Mouse (Mus musculus) hindbrain, embryonic 15.5 days (tissue): ENCODE data around the gene Uchl1. TPM values are rescaled to one million over a fixed set of nuclear protein-coding genes. Genes with fewer than 3 reads are reported as not detected.

Experiments
- ATAC-seq: fragments of 200-750 bp; cut with Nextera tagmentation; 2 replicates; pipeline ENCODE4 v1.8.0; 2017; ENCODE audit warnings: low read depth, moderate number of reproducible peaks, moderate TSS enrichment; ENCODE audit not compliant: low FRiP score
- H3K27ac ChIP-seq: fragments of 300-500 bp; sonication (generic); replicated peaks from 2 replicates; pipeline ENCODE4 v1.5.1; 2015; ENCODE audit warnings: mild to moderate bottlenecking, inconsistent platforms
- H3K27me3 ChIP-seq: fragments of 300-500 bp; sonication (generic); 2 replicates; pipeline ENCODE4 v1.6.1; 2015; ENCODE audit warnings: control low read depth, inconsistent platforms
- H3K36me3 ChIP-seq: fragments of 300-500 bp; sonication (generic); 2 replicates; pipeline ENCODE4 v1.6.1; 2015; ENCODE audit warnings: control low read depth, inconsistent platforms
- H3K4me1 ChIP-seq: fragments of 300-500 bp; sonication (generic); replicated peaks from 2 replicates; pipeline ENCODE4 v1.6.1; 2015; ENCODE audit warnings: control low read depth, inconsistent platforms
- H3K4me2 ChIP-seq: fragments of 300-500 bp; sonication (generic); 2 replicates; pipeline ENCODE4 v1.6.1; 2015; ENCODE audit warnings: moderate library complexity, mild to moderate bottlenecking, inconsistent platforms
- H3K4me3 ChIP-seq: fragments of 300-500 bp; sonication (generic); 2 replicates; pipeline ENCODE4 v1.5.1; 2015; ENCODE audit warnings: mild to moderate bottlenecking, inconsistent platforms
- H3K9ac ChIP-seq: fragments of 300-500 bp; sonication (generic); 2 replicates; pipeline ENCODE4 v1.6.1; 2015; ENCODE audit warnings: inconsistent platforms
- H3K9me3 ChIP-seq: fragments of 300-500 bp; sonication (generic); 2 replicates; pipeline ENCODE4 v1.6.1; 2016; ENCODE audit warnings: control low read depth, inconsistent platforms
- WGBS: fragments of 180-500 bp; shearing (Covaris S2); methylation state at CpG from one replicate; pipeline ENCODE4 v1.1.7; 2015; 5-methylcytosine and 5-hydroxymethylcytosine counted together
- polyA plus RNA-seq: library from polyadenylated mRNA; unstranded; fragments of >200 nt; fragmentation: Nextera tagmentation; extraction: Ambion mirVana; gene quantifications from 2 replicates; pipeline ENCODE4 v1.2.1, GENCODE M21; 2015

Uchl1 gene
- polyA plus RNA-seq: 1,684 and 1,722 TPM in 2 replicates

DNA sequence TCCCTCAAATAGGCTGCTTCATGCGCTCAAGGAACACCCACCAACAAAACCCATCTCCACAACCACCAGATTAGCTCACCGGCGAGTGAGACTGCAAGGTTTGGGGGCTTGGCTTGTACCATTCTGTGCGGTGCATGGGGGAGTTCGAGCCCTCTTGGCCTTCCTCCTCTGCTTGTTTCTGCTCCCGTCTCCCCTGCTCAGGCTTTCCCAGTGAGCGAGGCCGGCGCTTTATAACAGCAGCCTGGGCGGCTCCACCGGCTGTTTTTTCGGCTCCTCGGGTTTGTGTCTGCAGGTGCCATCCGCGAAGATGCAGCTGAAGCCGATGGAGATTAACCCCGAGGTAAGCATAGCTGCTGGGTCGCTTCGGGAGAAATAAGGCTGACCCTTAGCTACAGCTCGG lies at the start of gene Uchl1:
Uchl1 (plus strand) TSS at position 109 of the 400 bp plus-strand sequence.
- H3K4me3 ChIP-seq: peak within 1 kb of the TSS; percentile 91
- peaks cover 51% of the 10 kb centered on the region for H3K4me1 ChIP-seq
- peaks cover 9% of the 10 kb centered on the region for H3K36me3 ChIP-seq
- no peaks in the 10 kb centered on the region for H3K9me3 ChIP-seq
- peak within 1 kb of the TSS; percentile 88 for H3K27ac ChIP-seq
- peak within 1 kb of the TSS; percentile 93 for H3K9ac ChIP-seq
- no peaks in the 10 kb centered on the region for H3K27me3 ChIP-seq
- under 1% methylated on average over 20 of the region's 20 CpGs for WGBS
- peak; percentile 91 for ATAC-seq
- peak within 1 kb of the TSS; percentile 79 for H3K4me2 ChIP-seq

DNA sequence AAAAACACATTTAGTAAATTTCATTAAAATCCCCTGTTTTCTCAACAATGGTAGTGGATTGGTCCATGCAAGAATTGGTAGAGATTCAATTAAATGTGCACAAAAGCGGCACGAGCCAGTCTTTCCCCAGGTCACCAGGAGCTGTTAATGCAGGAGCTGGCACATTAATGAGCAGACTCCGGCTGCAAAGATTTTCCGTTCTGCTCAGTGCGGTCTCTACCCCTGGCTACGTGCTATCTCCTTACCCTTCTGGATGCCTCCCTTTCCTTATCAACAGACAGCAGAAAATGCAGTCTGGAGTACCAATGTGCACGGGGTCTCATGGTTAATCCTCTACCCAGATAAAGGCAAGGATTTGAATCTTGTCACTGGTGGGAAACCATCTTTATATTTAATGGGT lies 48.1 kb upstream of the Uchl1 start:
- Histone ChIP-seq H3K27me3 (no peaks in the 10 kb centered on the region), H3K36me3 (no peaks in the 10 kb centered on the region), H3K4me1 (no peaks in the 10 kb centered on the region), H3K4me2 (no peak overlapping the region), H3K4me3 (no peak overlapping the region), H3K9ac (no peak overlapping the region), H3K27ac (0 out of 2 replicates have a peak overlapping the region, but pooled peaks have one; percentile 2), H3K9me3 (no peaks in the 10 kb centered on the region)
- ATAC-seq: peak; percentile 27; the same call in 1 of the 2 replicates
- 43% methylated on average over 7 of the region's 7 CpGs for WGBS

DNA sequence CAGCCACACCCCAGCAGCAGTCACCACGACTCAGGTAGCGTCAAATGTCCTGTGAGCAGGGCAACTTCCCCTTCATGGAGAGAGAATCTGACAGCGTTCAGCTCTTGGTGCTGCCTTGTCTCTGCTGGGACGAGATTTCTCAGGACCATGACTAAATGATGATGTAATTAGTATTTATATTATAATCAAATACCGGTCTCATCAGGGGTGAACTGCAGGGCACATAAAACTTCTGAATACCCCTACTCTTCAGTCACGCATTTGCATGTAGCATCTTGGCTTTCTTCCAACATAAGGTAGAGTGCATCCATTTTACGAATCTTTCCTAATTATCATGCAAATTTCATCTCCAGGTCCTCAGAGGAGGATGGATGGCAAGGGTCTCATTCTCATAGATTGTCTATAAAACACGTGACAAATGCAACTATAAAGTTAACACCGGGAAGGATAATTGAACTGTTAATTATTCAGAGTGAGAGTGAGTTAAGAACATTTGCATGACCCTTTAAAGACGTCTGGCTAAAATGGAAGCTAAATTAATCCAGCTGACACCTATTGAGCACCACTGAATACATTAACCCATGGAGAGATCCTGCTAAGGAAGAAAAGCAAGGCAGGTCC lies 40.3 kb upstream of the Uchl1 start:
- H3K9me3 ChIP-seq: no peaks in the 10 kb centered on the region
- H3K27ac ChIP-seq: no peak overlapping the region
- no peak overlapping the region for H3K4me2 ChIP-seq
- ATAC-seq: no peak
- no peaks in the 10 kb centered on the region for H3K4me1 ChIP-seq
- 30% methylated on average over 10 of the region's 10 CpGs for WGBS
- no peak overlapping the region for H3K9ac ChIP-seq
- no peaks in the 10 kb centered on the region for H3K36me3 ChIP-seq
- H3K27me3 ChIP-seq: no peaks in the 10 kb centered on the region
- no peak overlapping the region for H3K4me3 ChIP-seq

DNA sequence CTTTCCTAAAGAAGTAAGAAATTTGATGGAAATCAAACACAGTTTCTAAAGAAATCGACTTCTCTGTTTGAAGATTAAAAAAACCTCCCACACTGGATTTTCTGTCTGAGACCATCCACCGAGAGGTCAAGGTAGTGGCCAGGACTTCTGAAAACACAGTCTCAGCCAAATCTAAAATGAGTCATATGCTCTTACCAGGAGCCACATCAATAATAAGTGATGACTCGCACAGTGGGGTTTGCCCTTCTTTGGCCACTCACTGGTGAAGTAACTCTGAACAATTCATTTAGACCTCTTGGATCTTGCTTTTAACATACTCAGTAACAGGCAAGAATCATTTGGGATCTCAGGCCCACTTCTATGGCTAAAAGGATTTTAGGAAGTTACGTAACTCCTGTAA lies 33.7 kb upstream of the Uchl1 start:
- 93% methylated on average over 4 of the region's 4 CpGs for WGBS
- H3K27ac ChIP-seq: no peak overlapping the region
- H3K36me3 ChIP-seq: no peaks in the 10 kb centered on the region

DNA sequence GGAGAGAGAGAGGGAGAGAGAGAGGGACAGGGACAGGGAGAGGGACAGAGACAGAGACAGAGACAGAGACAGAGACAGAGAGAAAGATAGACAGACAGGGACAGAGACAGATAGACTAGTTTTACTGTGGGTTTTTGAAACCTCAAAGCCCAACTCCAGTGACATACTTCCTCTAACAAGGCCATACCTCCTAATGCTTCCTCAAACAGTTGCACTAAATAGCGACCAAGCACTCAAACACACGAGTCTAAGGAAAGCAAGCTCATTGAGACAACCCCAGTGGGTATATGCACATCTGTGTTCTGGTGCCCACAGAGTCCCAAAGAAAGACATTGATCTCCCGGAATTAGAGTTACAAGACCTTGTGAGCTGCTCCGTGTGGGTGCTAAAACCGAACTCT lies 32.6 kb upstream of the Uchl1 start:
- Histone ChIP-seq H3K9me3 (no peaks in the 10 kb centered on the region), H3K36me3 (no peaks in the 10 kb centered on the region), H3K27me3 (no peaks in the 10 kb centered on the region), H3K27ac (no peak overlapping the region), H3K4me2 (no peak overlapping the region), H3K4me3 (no peak overlapping the region), H3K9ac (no peak overlapping the region), H3K4me1 (no peaks in the 10 kb centered on the region)
- no peak for ATAC-seq
- 83% methylated on average over 5 of the region's 5 CpGs for WGBS

More for the DNA sequence above, 33.7 kb upstream of the Uchl1 start:
- Histone ChIP-seq H3K27me3 (no peaks in the 10 kb centered on the region), H3K4me3 (no peak overlapping the region), H3K9me3 (no peaks in the 10 kb centered on the region), H3K9ac (no peak overlapping the region), H3K4me1 (no peaks in the 10 kb centered on the region), H3K4me2 (no peak overlapping the region)
- no peak for ATAC-seq

DNA sequence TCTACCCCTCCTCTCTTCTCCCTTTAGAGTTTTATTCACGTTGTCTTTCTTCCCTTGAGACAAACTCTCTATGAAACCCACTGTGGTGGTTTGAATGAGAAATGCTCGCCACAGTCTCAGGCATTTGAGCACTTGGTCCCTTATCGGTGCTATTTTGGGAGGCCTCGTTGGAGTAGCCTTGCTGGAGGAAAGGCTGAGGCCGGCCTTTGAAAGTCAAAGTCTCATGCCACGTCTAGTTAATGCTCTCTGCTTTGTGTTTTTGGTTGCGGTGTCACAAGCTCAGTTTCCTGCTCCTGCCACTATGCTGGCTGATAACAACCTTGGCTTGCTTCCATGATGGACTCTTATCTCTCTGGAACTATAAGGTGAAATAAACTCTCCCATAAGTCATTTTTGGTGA lies 28.4 kb upstream of the Uchl1 start:
- Histone ChIP-seq H3K4me3 (no peak overlapping the region), H3K4me1 (no peaks in the 10 kb centered on the region), H3K27ac (no peak overlapping the region), H3K9ac (no peak overlapping the region), H3K36me3 (no peaks in the 10 kb centered on the region), H3K9me3 (no peaks in the 10 kb centered on the region), H3K27me3 (no peaks in the 10 kb centered on the region), H3K4me2 (no peak overlapping the region)
- 69% methylated on average over 7 of the region's 7 CpGs for WGBS
- ATAC-seq: no peak

DNA sequence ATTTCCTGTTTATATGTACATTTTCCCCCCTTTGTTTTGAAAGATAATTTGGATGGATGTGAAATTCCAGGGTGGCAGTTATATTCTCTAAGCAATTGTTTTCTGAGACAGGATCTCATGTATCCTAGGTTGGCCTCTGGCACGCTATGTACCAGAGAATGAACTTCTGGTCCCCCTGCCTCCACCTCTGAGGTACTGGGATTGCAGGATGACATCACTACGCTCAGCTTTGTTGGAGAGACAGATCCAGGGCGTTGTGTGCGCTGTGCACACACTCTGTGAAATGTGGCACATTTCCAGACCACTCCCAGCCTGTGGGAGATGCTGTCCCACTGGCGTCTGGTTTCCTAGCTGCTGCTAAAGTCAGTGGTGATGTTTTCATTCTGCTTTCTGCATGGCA lies 21.7 kb upstream of the Uchl1 start:
- Histone ChIP-seq H3K4me1 (peaks cover 7% of the 10 kb centered on the region; the same call in 1 of the 2 replicates), H3K9me3 (no peaks in the 10 kb centered on the region), H3K36me3 (no peaks in the 10 kb centered on the region), H3K4me3 (no peak overlapping the region), H3K27ac (no peak overlapping the region), H3K4me2 (no peak overlapping the region), H3K9ac (no peak overlapping the region), H3K27me3 (no peaks in the 10 kb centered on the region)
- peak; percentile 48; the same call in 1 of the 2 replicates for ATAC-seq
- 36% methylated on average over 5 of the region's 5 CpGs for WGBS

DNA sequence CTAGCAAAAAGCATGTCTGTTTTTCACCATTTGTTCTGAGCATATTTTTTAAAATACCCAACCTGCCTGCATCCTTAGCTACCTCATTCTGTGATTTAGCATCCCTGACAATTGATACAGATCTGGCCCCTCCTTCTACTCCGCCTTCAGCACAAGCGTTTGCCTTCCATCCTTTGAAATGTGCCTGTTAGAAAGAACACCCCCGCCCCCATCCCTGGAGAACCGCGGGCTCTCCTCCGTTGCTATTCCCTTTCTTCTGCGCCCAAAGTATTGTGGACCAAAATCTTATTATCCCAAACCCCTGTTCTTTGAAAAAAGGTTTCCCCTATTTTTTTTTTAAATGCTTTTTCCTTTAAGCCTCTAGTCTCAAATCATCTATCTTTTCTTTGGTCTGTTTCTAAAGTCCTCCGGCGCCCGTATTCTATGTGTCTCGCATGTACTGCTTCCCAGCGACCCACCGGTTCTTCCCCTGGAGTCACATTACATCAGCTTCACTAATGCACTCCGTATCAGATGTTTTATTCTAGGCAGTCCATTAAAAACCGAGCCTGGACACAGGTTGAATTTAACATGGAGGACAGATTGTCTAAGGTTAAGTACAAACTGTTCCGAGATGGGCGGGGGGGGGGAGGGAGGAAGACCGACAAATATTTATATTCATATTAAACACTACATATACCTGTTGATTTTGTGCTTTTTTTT lies 551 bp upstream of the Uchl1 start:
- peak overlapping the region; percentile 79 for H3K4me2 ChIP-seq

DNA sequence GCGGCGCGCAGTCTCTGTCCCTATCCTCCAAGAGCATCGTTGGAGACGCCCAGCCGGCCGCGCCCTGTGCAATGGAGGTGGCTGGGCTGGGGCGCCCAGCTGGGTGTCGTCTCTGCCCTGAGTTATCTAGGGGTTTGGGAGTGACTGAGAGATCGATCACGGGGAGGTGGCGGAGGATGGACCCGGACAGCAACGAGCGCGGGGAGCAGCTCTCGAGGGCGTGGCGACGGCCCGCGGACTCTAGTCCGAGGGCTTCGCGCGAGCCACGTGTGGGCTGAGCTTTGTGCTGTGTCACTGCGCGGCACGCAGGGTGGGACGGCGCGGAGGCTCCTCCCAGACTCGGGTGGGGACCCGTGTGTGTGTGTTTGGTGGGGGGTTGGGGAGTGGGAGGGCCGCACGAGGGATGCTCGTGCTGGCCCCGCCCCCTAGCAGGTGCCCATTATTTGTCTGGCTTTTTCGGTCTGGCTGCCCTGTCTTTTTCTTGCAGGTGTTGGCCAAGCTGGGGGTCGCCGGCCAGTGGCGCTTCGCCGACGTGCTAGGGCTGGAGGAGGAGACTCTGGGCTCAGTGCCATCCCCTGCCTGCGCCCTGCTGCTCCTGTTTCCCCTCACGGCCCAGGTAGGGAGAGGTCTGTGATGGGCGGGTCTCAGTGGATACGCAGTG lies 696 bp downstream of the Uchl1 start:
- ATAC-seq: peak; percentile 87
- Histone ChIP-seq H3K4me2 (peak overlapping the region; percentile 79), H3K9ac (peak overlapping the region; percentile 93), H3K4me3 (peak overlapping the region; percentile 91), H3K27me3 (no peaks in the 10 kb centered on the region), H3K27ac (peak overlapping the region; percentile 87), H3K36me3 (peaks cover 15% of the 10 kb centered on the region), H3K4me1 (peaks cover 52% of the 10 kb centered on the region), H3K9me3 (no peaks in the 10 kb centered on the region)
- WGBS: 1% methylated on average over 51 of the region's 51 CpGs

More for the DNA sequence above, 551 bp upstream of the Uchl1 start:
- Histone ChIP-seq H3K27me3 (no peaks in the 10 kb centered on the region), H3K9me3 (no peaks in the 10 kb centered on the region), H3K4me3 (peak overlapping the region; percentile 91), H3K4me1 (peaks cover 45% of the 10 kb centered on the region), H3K27ac (peak overlapping the region; percentile 88), H3K9ac (peak overlapping the region; percentile 51), H3K36me3 (peaks cover 3% of the 10 kb centered on the region)
- under 1% methylated on average over 18 of the region's 18 CpGs for WGBS
- ATAC-seq: peak; percentile 5; the same call in 1 of the 2 replicates

DNA sequence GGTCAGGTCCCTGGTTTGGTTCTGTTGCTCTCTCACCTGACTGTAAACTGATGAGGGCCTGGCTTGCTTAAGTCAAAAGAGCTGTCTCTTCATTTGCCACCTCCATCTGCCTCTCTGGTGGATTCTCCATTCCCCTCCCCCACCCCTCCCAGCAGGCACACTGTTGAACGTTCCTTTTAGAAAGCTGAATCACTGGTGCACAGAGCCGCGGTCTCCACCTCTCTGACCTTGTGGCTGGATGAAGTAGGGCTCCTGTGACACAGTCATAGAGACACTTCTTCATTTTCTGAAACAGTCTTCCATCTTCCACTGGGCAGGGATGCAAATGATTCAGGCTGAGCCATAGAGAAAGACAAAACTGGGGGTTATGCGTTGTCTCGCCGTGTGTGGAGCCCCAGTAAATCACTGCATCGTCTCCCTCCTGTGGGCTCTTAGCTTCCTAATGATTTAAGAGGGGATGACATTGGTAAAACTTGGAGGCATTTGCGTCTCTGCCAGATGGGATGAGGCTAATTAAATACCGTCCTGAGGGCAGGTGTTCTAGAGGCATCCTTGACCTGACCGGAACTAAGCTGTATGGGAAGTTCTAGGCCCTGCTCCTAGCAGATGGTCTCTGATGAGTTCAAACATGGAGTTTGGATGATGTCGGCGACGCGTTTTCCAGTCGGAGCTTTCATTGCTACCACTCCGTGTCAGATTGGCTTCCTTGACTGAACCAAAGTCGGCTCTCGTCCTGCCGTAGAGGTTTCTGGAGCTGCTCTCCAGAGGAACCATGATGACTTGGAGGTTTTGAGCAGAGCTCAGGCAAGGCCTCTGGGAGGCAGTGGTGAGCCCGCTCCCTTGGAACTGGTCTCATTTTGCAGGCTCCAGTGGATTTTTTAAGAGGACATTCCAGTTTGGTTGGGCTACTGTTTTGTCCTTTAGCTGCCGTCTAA lies 1.8 kb downstream of the Uchl1 start:
- Histone ChIP-seq H3K4me1 (peaks cover 52% of the 10 kb centered on the region), H3K27ac (no peak overlapping the region; the same call in 1 of the 2 replicates), H3K9ac (peak overlapping the region; percentile 93), H3K36me3 (peaks cover 25% of the 10 kb centered on the region), H3K9me3 (no peaks in the 10 kb centered on the region), H3K27me3 (no peaks in the 10 kb centered on the region), H3K4me3 (peak overlapping the region; percentile 91), H3K4me2 (peak overlapping the region; percentile 79)
- 50% methylated on average over 21 of the region's 21 CpGs for WGBS
- ATAC-seq: no peak

DNA sequence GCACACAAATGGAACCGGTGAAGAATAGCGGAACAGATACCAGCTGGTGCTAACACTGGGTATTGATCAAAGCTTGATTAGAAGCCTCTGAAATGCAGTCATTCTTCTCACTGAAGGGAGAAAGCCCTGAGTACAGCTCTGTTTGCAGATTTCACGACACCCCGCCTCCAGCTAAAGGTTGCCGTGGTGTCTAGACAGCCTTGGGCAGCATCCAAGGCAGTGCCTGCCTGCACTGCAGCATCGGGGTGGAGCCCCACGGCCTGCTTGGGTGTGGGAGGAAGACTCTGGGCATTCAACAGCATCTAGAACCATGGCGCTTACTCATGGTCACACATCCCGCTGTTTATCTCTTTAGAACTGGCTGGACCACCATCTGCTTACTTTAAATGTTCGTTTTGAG lies 3.3 kb downstream of the Uchl1 start:
- Histone ChIP-seq H3K36me3 (peaks cover 40% of the 10 kb centered on the region), H3K4me3 (peak overlapping the region; percentile 91), H3K4me1 (peaks cover 52% of the 10 kb centered on the region), H3K27ac (0 out of 2 replicates have a peak overlapping the region, but pooled peaks have one; percentile 17), H3K9ac (no peak overlapping the region), H3K4me2 (peak overlapping the region; percentile 79), H3K9me3 (no peaks in the 10 kb centered on the region), H3K27me3 (no peaks in the 10 kb centered on the region)
- no peak for ATAC-seq
- WGBS: 36% methylated on average over 10 of the region's 10 CpGs
